Mouse (Mus musculus) left cerebral cortex, adult 8-10 months (tissue): ENCODE measurements around the gene Eme2. TPM values are rescaled to one million over a fixed set of nuclear protein-coding genes. Genes with fewer than 3 reads are reported as not detected.
"Not testable (repeated sequence)": the region's sequence is repeated elsewhere in the genome, so short reads cannot be mapped to it uniquely, and the experiment has no call there.

Experiments used
- DNase-seq, 2 experiments: peaks; one replicate each; pipeline ENCODE4 v3.0.0; 2022; ENCODE audit warnings: low spot score in 2 of 2
- total RNA-seq, 4 experiments: library from RNA; stranded (reverse); gene quantifications; 2 replicates each; pipeline ENCODE4 v1.2.4; 2022

Gene Eme2
- total RNA-seq, result 10 to 100 TPM; 44.3 to 57.5 (median 48.6) TPM

DNA sequence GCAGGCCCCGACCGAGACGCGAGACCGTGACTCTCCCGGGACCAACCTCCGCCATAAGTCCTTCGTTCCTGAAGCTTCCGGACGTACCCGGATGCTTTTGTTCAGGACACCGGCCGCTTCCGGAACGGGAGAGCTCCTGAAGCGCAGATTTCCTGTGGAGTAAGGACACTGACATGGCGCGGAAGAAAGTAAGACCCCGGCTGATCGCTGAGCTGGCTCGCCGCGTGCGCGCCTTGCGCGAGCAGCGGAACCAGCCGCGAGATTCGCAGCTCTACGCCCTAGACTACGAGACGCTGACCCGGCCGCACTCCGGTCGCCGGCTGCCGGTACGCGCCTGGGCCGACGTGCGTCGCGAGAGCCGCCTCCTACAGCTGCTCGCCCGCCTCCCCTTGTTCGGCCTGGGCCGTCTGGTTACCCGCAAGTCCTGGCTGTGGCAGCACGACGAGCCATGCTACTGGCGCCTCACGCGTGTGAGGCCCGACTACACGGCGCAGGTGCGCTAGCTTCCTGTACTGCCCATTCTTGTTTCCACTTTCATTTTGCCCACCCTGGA lies at the start of gene Eme2, which contains the start of gene Mrps34:
Gene Eme2 (minus strand): TSS at position 93 of the 553 bp plus-strand sequence.
Gene Mrps34 (plus strand): TSS at position 122 of the 553 bp plus-strand sequence.
- DNase-seq, result peak in 1 of 2 experiments; percentile 75

DNA sequence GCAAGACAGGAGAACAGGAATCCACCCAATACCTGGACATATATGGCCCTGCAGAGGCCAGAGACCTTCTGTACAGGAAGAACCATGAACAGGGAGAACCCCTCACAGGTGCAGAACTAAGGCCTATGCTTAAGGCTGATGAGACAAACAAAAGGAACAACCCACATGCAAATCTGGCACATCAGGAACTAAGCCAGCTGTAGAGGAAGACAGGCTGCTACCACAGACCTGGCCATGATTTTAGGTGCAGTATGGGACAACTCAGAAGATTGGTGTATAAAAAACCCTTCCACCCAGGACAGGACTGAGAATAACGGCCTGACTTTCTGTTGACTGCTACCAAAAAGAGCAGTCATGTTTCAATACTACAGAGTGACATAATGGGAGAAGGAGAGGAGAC lies 48.7 kb upstream of the Eme2 start:
- DNase-seq, result not testable (repeated sequence)

GRCm38 (mm10) chr17:24943036-24943435 lies 48.1 kb upstream of the Eme2 start:
- peak; percentile 23 to 75 for DNase-seq

DNA sequence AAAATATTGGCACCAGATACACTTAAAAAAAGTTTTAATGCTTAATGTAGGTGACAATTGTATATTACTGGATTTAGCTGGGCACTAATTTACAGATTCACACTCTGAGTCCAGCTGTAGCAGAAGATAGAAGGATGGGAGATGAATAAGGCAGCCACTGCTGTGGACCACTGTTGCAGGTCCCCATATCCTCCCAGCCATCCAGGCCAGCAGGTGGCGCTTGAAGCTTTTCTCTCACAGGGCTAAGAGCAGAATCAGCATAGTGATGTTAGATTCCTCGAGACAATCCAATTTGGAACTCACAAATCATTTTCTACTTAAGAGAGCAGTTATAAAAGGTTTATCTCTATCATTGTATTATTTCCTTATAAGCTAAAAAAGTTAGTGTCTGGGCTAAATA lies 47.6 kb upstream of the Eme2 start:
- DNase-seq, result peak; percentile 21 to 23

DNA sequence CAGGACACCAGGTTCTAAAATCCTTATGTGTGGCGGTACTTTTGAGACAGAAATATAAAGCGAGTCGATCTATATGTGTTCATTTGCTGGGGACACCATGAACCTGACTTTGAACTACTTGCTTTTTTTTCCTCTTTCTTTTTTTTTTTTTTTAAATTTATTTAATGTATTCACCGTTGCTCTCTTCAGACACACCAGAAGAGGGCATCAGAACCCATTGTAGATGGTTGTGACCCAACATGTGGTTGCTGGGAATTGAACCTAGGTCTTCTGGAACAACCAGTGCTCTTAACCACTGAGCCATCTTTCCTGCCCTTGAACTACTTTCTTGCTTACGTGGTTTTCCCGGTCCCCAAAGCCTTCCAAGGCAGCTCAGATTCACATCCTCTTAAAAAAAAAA lies 42.4 kb upstream of the Eme2 start:
- no peak for DNase-seq

DNA sequence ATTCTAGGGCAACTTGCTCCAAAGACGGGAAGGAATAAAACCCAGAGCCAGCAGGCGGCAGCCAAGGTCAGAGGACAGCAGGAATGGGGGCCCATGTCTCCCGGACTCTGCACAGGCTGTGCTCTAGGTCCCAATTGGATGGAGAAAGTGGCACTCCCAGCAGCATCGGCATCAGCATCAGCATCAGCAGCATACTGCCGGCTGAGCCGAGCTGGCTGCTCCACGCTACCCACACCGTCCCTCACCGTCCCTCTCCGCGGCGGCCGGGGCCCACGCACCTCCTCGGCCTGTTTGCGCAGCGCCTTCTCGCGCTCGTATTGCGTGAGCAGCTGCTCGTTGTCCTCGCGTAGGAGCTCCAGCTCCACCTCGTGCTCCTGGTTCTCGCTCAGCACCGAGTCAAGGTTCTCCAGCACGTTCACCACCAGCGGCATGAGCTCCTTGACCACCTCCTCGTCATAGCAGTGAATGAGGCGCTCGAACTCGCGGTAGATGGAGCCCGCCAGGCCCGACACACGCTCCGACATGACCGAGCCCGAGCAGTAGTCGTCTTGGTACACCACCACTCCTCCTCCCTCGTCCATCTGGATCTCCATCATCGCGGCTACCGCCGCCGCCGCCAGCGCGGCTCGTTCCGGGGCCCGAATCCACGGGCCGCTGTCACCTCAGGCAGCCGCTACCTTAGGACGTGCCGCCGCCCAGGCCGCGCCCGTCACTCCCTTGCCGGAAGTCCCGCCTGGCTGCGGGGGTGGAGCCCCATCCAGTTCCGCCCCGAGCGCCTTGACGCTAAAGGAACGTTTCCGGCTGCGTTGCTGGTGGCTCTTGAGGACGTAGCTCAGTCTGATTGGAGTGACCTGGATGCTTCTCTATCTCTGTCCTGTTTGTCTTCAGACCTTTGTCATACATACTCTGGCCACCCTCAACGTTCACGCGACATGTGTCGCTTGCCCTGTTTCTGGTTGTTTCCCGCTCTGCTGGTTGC lies 41.7 kb upstream of the Eme2 start, which contains the start of gene Mapk8ip3:
Gene Mapk8ip3 (minus strand): TSS at position 719 of the 979 bp plus-strand sequence.
- peak; percentile 90 to 95 for DNase-seq

DNA sequence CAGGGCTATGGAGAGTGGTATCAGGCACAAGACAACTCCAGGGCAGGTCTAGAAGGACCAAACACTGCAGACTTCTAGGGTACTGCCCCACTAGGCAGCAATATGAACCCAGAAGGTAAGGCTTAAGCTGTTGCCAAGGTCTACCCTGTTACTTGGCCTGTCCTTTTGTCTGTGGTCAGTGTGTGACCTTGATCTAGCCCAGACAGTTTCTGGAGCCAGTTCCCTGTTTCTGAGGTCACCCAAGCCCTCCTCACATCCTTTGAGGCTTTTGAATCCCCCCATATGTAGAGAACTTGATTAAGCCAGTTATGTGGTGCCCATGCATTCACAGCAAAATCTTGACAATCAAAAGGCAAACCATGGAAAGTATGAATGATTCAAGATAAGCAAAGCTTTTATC lies 40.8 kb upstream of the Eme2 start:
- DNase-seq, result no peak

DNA sequence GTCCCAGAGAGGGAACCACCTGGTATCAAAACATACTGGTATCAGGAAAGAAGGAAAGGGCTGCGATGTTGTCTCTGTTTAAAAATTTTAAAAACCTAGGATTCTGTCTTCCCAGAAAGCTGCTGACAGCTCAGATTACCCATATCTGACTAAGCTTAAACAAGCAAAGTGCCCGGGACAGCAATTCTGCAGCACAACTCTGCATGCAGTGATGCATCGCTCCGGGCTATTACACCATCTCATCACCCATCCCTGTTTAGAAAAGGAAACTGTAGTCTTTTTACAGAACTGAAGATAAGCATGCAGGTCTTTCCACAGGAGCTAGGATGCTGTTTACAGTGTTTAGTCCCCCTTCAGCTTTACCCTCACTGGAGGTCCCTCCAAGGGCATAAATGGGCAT lies 40.0 kb upstream of the Eme2 start:
- DNase-seq, result no peak

GRCm38 (mm10) chr17:24933163-24933562 lies 38.3 kb upstream of the Eme2 start:
- DNase-seq, result no peak

DNA sequence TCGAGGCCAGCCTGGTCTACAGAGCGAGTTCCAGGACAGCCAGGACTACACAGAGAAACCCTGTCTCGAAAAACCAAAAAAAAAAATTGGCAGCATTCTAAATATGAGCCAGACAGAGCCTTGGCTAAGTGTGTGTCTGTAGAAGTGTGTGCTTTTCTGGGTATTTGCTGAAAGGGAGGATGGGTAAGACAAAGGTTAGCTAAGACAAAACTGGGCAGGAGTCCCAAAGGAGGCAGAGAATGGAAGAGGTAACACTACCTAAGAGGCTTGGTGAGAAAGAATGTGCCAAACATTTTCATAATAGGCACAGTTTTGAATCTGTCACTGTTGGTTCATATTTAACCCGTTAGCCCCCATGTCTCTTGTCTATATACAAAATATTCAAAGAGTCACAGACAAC lies 37.5 kb upstream of the Eme2 start:
- no peak for DNase-seq

DNA sequence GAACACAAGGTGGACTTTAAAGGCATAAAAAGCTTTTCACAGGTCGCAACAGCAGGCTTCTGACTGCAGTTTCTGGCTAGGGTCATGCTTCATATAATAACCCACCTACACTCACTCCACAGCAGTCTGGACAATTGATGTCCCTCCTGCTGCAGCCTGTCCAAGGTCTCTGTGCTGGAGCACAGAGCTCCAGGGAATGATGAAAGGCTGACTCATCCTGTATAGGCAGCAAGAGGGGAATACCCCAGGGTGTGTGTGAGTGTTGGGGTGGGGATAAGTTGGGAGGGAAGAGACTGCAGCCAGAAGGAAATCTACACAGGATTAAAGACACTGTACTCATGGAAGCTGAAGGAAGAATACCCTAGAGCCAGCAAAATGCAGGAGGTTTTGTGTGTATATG lies 34.6 kb upstream of the Eme2 start:
- no peak for DNase-seq

DNA sequence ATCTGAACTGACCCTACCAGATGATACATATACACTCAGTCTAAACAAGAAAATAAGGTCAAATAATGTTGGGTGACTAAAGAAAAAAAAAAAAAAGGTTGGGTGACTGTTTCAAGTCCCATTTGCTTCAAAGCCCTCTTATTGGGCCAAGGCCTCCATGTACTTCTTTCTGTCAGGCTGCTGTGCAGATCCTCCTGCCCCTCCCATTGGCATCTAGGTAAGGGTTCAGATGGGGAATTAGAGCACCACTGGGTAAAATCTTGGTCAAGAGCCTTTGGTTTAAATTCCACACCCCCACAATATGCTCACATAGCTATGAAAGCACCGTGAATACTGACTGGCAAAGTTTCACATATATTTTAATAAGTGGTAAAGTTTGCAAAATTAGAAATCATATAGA lies 28.4 kb upstream of the Eme2 start:
- DNase-seq, result no peak

DNA sequence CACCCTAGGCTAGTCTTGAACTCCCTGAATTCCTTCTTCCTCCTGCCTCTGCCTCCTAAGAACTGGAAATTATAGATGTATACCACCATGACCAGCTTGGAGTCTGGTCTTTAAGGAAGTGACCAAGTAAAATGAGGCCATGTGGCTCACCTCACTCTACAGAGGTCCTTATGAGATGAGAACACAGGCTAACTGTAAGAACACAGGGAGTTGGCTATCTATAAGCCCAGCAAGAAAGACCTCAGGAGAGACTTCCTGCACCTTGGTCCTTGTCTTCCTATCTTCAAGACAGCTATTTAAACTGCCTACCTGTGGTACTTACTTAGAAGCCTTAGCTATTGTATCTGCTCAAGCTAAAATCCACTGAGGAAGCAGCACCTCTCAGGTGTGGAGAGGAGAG lies 19.1 kb upstream of the Eme2 start:
- no peak for DNase-seq

GRCm38 (mm10) chr17:24907591-24907990 lies 12.7 kb upstream of the Eme2 start:
- no peak for DNase-seq

GRCm38 (mm10) chr17:24903767-24904166 lies 8.9 kb upstream of the Eme2 start:
- no peak for DNase-seq

DNA sequence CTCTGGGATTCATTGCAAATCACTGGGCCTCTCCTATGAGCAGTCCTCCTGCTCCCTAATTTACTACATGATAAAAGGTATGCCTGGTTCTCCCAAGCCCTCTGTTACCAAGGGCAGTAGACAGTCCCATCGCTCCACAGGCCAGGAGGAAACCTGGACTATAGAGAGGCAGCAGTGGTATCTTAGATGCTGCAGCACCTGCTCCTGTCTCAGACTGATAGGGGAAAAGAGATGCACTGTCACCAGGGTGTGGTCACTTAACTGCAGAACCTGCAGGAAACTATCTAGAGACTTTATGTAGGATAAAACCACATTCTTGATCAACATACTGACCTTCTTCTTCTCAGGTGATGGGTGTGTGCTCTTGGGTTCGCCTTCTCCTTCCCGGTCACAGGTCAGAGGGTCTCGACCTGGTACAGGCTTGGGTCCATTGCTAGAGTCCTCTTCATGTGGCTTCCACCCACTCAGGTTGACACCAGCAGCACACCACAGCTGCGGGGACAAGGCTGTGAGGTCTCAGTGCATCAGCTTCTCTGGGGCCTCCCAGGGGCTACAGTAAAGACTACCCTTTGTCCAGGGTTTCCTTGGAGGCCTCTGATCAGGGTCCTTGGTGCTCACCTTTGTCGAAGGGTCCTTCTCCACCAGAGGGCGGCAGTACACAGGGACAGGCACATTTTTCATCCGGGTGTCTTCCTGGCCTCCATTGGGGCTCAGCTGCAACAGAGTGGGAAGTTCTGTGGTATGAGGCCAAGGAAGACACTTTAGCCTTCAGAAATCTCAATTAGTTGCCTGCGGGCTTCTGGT lies 8.0 kb upstream of the Eme2 start:
- DNase-seq, result peak in 1 of 2 experiments; percentile 13

GRCm38 (mm10) chr17:24902124-24902523 lies 7.2 kb upstream of the Eme2 start:
- peak in 1 of 2 experiments; percentile 4 for DNase-seq

DNA sequence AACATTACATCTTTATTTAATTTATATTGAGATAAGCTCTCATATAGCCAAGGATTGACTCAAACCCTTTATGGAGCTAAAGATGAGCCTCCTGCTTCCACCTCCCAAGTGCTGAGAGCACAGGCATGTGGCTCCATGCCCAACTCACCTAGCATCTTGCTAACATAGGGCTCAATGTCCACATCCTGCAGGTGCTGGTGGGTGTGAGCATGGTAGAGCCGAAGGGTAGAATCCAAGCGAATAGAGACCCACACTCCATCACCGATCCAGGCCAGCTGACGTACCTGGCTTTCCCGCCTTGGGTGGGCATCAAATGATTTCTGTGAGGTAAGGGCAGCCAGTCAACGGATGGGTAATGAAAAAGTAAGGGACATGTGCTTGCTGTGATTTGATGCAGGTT lies 5.1 kb upstream of the Eme2 start:
- DNase-seq, result peak in 1 of 2 experiments; percentile 12

DNA sequence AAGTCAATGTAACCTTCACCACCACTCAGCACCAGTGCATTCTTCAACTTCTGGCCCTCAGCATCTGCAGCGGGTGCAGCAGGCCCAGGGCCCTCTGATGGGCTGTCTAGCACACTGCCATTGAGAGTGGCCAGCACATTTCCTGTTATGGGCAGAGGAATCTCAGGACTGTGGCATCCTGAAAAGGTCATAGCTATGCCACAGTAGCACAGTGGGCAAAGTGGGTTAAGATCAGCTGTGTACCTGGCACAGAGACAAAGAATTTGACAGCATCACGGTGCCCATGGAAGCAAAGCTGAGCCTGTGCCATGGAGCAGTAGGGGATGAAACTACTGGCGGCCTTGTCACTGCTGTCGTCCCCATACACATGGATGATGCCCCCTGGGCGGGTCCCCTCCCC lies 4.3 kb upstream of the Eme2 start:
- DNase-seq, result peak in 1 of 2 experiments; percentile 11

- DNase-seq, result peak in 1 of 2 experiments; percentile 6
Observed at GRCm38 (mm10) chr17:24898041-24898854, 3.4 kb upstream of the Eme2 start.

- DNase-seq, result no peak
Observed at GRCm38 (mm10) chr17:24897600-24897999, 2.7 kb upstream of the Eme2 start.
